Mouse (Mus musculus) liver, embryonic 15.5 days (tissue): Measurements from ENCODE around the gene Hps5. TPM values are rescaled to one million over a fixed set of nuclear protein-coding genes. Genes with fewer than 3 reads are reported as not detected.
"Not testable (repeated sequence)": the region's sequence is repeated elsewhere in the genome, so short reads cannot be mapped to it uniquely, and the experiment has no call there.

Experiments used
- ATAC-seq: fragments of 200-750 bp; cut with Nextera tagmentation; 2 replicates; pipeline ENCODE4 v1.8.0; 2017; ENCODE audit warnings: moderate number of reproducible peaks, mild to moderate bottlenecking, moderate library complexity; ENCODE audit not compliant: insufficient read depth
- H3K27ac ChIP-seq: fragments of 300-500 bp; sonication (generic); replicated peaks from 2 replicates; pipeline ENCODE4 v1.5.1; 2015; ENCODE audit warnings: mild to moderate bottlenecking, inconsistent platforms
- H3K27me3 ChIP-seq: fragments of 300-500 bp; sonication (generic); 2 replicates; pipeline ENCODE4 v1.6.1; 2015; ENCODE audit warnings: mild to moderate bottlenecking, inconsistent platforms
- H3K36me3 ChIP-seq: fragments of 300-500 bp; sonication (generic); replicated peaks from 2 replicates; pipeline ENCODE4 v1.6.1; 2015; ENCODE audit warnings: moderate library complexity, mild to moderate bottlenecking, inconsistent platforms
- H3K4me1 ChIP-seq: fragments of 300-500 bp; sonication (generic); replicated peaks from 2 replicates; pipeline ENCODE4 v1.6.1; 2015; ENCODE audit warnings: inconsistent platforms
- H3K4me2 ChIP-seq: fragments of 300-500 bp; sonication (generic); 2 replicates; pipeline ENCODE4 v1.6.1; 2015; ENCODE audit warnings: moderate library complexity, mild to moderate bottlenecking, inconsistent platforms
- H3K4me3 ChIP-seq: fragments of 300-500 bp; sonication (generic); replicated peaks from 2 replicates; pipeline ENCODE4 v1.5.1; 2015; ENCODE audit warnings: mild to moderate bottlenecking, inconsistent platforms
- H3K9ac ChIP-seq: fragments of 300-500 bp; sonication (generic); 2 replicates; pipeline ENCODE4 v1.6.1; 2015; ENCODE audit warnings: moderate library complexity, mild to moderate bottlenecking, inconsistent platforms
- H3K9me3 ChIP-seq: fragments of 300-500 bp; sonication (generic); replicated peaks from 2 replicates; pipeline ENCODE4 v1.6.1; 2016; ENCODE audit warnings: inconsistent platforms
- WGBS: fragments of 180-500 bp; shearing (Covaris S2); methylation state at CpG from one replicate; pipeline ENCODE4 v1.1.7; 2015; ENCODE audit warnings: mixed read lengths; ENCODE audit not compliant: insufficient replicate concordance; 5-methylcytosine and 5-hydroxymethylcytosine counted together
- polyA plus RNA-seq: library from polyadenylated mRNA; unstranded; fragments of >200 nt; fragmentation: Nextera tagmentation; extraction: Ambion mirVana; gene quantifications from 2 replicates; pipeline ENCODE4 v1.2.1, GENCODE M21; 2015

Hps5 gene
- polyA plus RNA-seq, 1 experiment from 2014 or later = 6.7 TPM

GRCm38 (mm10) chr7:46764672-46765071 lies 31.2 kb downstream of the Hps5 start:
- H3K27ac ChIP-seq = no peak overlapping the region
- H3K9me3 ChIP-seq = no peaks in the 10 kb centered on the region
- no peak overlapping the region for H3K4me2 ChIP-seq
- no peaks in the 10 kb centered on the region for H3K27me3 ChIP-seq
- no peak overlapping the region for H3K4me3 ChIP-seq
- H3K36me3 ChIP-seq = peaks cover 65% of the 10 kb centered on the region
- peaks cover 4% of the 10 kb centered on the region; the same call in 1 of the 2 replicates for H3K4me1 ChIP-seq
- no peak overlapping the region for H3K9ac ChIP-seq
- 80% methylated on average over 8 of the region's 8 CpGs for WGBS
- no peak for ATAC-seq

GRCm38 (mm10) chr7:46762601-46763000 lies 33.3 kb downstream of the Hps5 start:
- ATAC-seq = no peak
- H3K27me3 ChIP-seq = no peaks in the 10 kb centered on the region
- peaks cover 44% of the 10 kb centered on the region for H3K36me3 ChIP-seq
- no peak overlapping the region for H3K4me3 ChIP-seq
- peaks cover 4% of the 10 kb centered on the region; the same call in 1 of the 2 replicates for H3K4me1 ChIP-seq
- H3K9ac ChIP-seq = no peak overlapping the region
- H3K9me3 ChIP-seq = no peaks in the 10 kb centered on the region
- no peak overlapping the region for H3K4me2 ChIP-seq
- 78% methylated on average over 5 of the region's 5 CpGs for WGBS
- no peak overlapping the region for H3K27ac ChIP-seq

- H3K9me3 ChIP-seq = no peaks in the 10 kb centered on the region
- peaks cover 4% of the 10 kb centered on the region; the same call in 1 of the 2 replicates for H3K4me1 ChIP-seq
- H3K27ac ChIP-seq = no peak overlapping the region
- no peak overlapping the region for H3K4me2 ChIP-seq
- ATAC-seq = no peak
- H3K27me3 ChIP-seq = no peaks in the 10 kb centered on the region
- WGBS = 63% methylated on average over 11 of the region's 11 CpGs
- peaks cover 40% of the 10 kb centered on the region for H3K36me3 ChIP-seq
- H3K9ac ChIP-seq = no peak overlapping the region
- H3K4me3 ChIP-seq = no peak overlapping the region
Measured at GRCm38 (mm10) chr7:46761049-46761795, 34.6 kb downstream of the Hps5 start.

GRCm38 (mm10) chr7:46751490-46751889 lies 44.4 kb downstream of the Hps5 start, which contains the start of gene Saa2:
Gene Saa2, plus strand, starts transcription at chr7:46751790.
- WGBS = 65% methylated on average over 3 of the region's 3 CpGs
- no peak within 1 kb of the TSS for H3K4me3 ChIP-seq
- no peak within 1 kb of the TSS for H3K27ac ChIP-seq
- no peaks in the 10 kb centered on the region for H3K4me1 ChIP-seq
- ATAC-seq = no peak
- no peaks in the 10 kb centered on the region for H3K36me3 ChIP-seq
- H3K4me2 ChIP-seq = no peak within 1 kb of the TSS
- H3K27me3 ChIP-seq = no peaks in the 10 kb centered on the region
- H3K9ac ChIP-seq = no peak within 1 kb of the TSS
- H3K9me3 ChIP-seq = no peaks in the 10 kb centered on the region

GRCm38 (mm10) chr7:46748459-46748858 lies 47.4 kb downstream of the Hps5 start:
- Histone ChIP-seq H3K27ac (no peak overlapping the region), H3K27me3 (no peaks in the 10 kb centered on the region), H3K36me3 (no peaks in the 10 kb centered on the region), H3K9me3 (no peaks in the 10 kb centered on the region), H3K9ac (no peak overlapping the region), H3K4me3 (no peak overlapping the region), H3K4me2 (no peak overlapping the region), H3K4me1 (no peaks in the 10 kb centered on the region)
- no peak for ATAC-seq
- 63% methylated on average over 3 of the region's 3 CpGs for WGBS

- Histone ChIP-seq H3K4me2 (no peak overlapping the region), H3K27me3 (no peaks in the 10 kb centered on the region), H3K9me3 (no peaks in the 10 kb centered on the region), H3K36me3 (no peaks in the 10 kb centered on the region), H3K4me1 (no peaks in the 10 kb centered on the region), H3K9ac (no peak overlapping the region), H3K27ac (no peak overlapping the region), H3K4me3 (no peak overlapping the region)
- 68% methylated on average over 7 of the region's 7 CpGs for WGBS
- no peak for ATAC-seq
Measured at GRCm38 (mm10) chr7:46746381-46746780, 49.5 kb downstream of the Hps5 start.

GRCm38 (mm10) chr7:46745816-46746215 lies 50.0 kb downstream of the Hps5 start:
- H3K4me2 ChIP-seq = no peak overlapping the region
- H3K9me3 ChIP-seq = no peaks in the 10 kb centered on the region
- H3K27me3 ChIP-seq = no peaks in the 10 kb centered on the region
- H3K9ac ChIP-seq = no peak overlapping the region
- H3K36me3 ChIP-seq = no peaks in the 10 kb centered on the region
- no peak overlapping the region for H3K4me3 ChIP-seq
- no peak overlapping the region for H3K27ac ChIP-seq
- 55% methylated on average over 3 of the region's 3 CpGs for WGBS
- H3K4me1 ChIP-seq = no peaks in the 10 kb centered on the region
- no peak for ATAC-seq

GRCm38 (mm10) chr7:46742880-46743279 lies 53.0 kb downstream of the Hps5 start, which contains the start of gene Saa1:
Gene Saa1, minus strand, starts transcription at chr7:46742980.
- H3K4me1 ChIP-seq, ATAC-seq, H3K36me3 ChIP-seq, H3K9me3 ChIP-seq, H3K27me3 ChIP-seq, H3K27ac ChIP-seq, H3K9ac ChIP-seq, H3K4me3 ChIP-seq, H3K4me2 ChIP-seq: not testable (repeated sequence)
- 68% methylated on average over 3 of the region's 3 CpGs for WGBS

- not testable (repeated sequence) for H3K4me1 ChIP-seq, H3K4me2 ChIP-seq, H3K27me3 ChIP-seq, H3K4me3 ChIP-seq, H3K36me3 ChIP-seq, H3K9me3 ChIP-seq, H3K27ac ChIP-seq, ATAC-seq, H3K9ac ChIP-seq
- WGBS = 54% methylated on average over 5 of the region's 5 CpGs
Measured at GRCm38 (mm10) chr7:46740041-46740440, 55.8 kb downstream of the Hps5 start.

- Histone ChIP-seq H3K9ac (no peak overlapping the region), H3K36me3 (no peaks in the 10 kb centered on the region), H3K27ac (no peak overlapping the region), H3K4me3 (no peak overlapping the region), H3K9me3 (no peaks in the 10 kb centered on the region), H3K27me3 (no peaks in the 10 kb centered on the region), H3K4me2 (no peak overlapping the region), H3K4me1 (no peaks in the 10 kb centered on the region; the same call in 1 of the 2 replicates)
- peak; percentile 45; the same call in 1 of the 2 replicates for ATAC-seq
- WGBS = 62% methylated on average over 12 of the region's 12 CpGs
Measured at GRCm38 (mm10) chr7:46738561-46739460, 57.1 kb downstream of the Hps5 start.

- ATAC-seq = no peak
- H3K9me3 ChIP-seq = no peaks in the 10 kb centered on the region
- no peak overlapping the region for H3K27ac ChIP-seq
- no peak overlapping the region for H3K9ac ChIP-seq
- H3K4me3 ChIP-seq = no peak overlapping the region
- peaks cover 6% of the 10 kb centered on the region; the same call in 1 of the 2 replicates for H3K4me1 ChIP-seq
- no peaks in the 10 kb centered on the region for H3K36me3 ChIP-seq
- H3K4me2 ChIP-seq = no peak overlapping the region
- no peaks in the 10 kb centered on the region for H3K27me3 ChIP-seq
- 42% methylated on average over 2 of the region's 2 CpGs for WGBS
Measured at GRCm38 (mm10) chr7:46734983-46735382, 60.9 kb downstream of the Hps5 start.
